Mouse (Mus musculus) G1E (cell line): ENCODE measurements around the gene Teddm3. TPM values are rescaled to one million over a fixed set of nuclear protein-coding genes. Genes with fewer than 3 reads are reported as not detected.
"Not testable (repeated sequence)": the region's sequence is repeated elsewhere in the genome, so short reads cannot be mapped to it uniquely, and the experiment has no call there.

Source experiments
- ATAC-seq: 2 replicates; pipeline ENCODE4 v1.8.0; 2016; ENCODE audit warnings: mild to moderate bottlenecking; ENCODE audit not compliant: insufficient number of reproducible peaks, poor library complexity, low FRiP score, severe bottlenecking; ENCODE audit errors: extremely low read depth
- DNase-seq: peaks from one replicate; pipeline ENCODE4 v3.0.0; 2012; ENCODE audit warnings: low spot score
- H3K27me3 ChIP-seq: 2 replicates; pipeline ENCODE4 v1.6.1; 2012; ENCODE audit warnings: mild to moderate bottlenecking, low read length, inconsistent platforms; ENCODE audit not compliant: insufficient read depth
- H3K36me3 ChIP-seq: replicated peaks from 2 replicates; pipeline ENCODE3; 2012; ENCODE audit warnings: mild to moderate bottlenecking, inconsistent platforms
- H3K4me1 ChIP-seq: 2 replicates; pipeline ENCODE4 v1.6.1; 2012; ENCODE audit warnings: low read depth, low read length, inconsistent platforms, mixed read lengths; ENCODE audit not compliant: insufficient read depth
- H3K4me3 ChIP-seq: 2 replicates; pipeline ENCODE4 v1.5.1; 2012; ENCODE audit warnings: low read depth, mild to moderate bottlenecking, inconsistent platforms, low read length, moderate library complexity, mixed read lengths
- H3K9me3 ChIP-seq: replicated peaks from 2 replicates; pipeline ENCODE4 v1.6.1; 2012; ENCODE audit warnings: inconsistent platforms
- CTCF ChIP-seq: IDR thresholded peaks from 2 replicates; pipeline ENCODE4 v1.5.1; 2012; ENCODE audit warnings: low read depth, low read length, inconsistent platforms, mixed read lengths
- GATA1 ChIP-seq: IDR thresholded peaks from 2 replicates; pipeline ENCODE4 v1.6.1; 2012; ENCODE audit warnings: borderline replicate concordance, low read length, inconsistent platforms, mixed read lengths
- GATA2 ChIP-seq: IDR thresholded peaks from 2 replicates; pipeline ENCODE4 v1.6.1; 2012; ENCODE audit warnings: low read depth, low read length, inconsistent platforms, borderline replicate concordance
- POLR2AphosphoS5 ChIP-seq: IDR thresholded peaks from 2 replicates; pipeline ENCODE4 v1.6.1; 2012; ENCODE audit warnings: low read depth, low read length, inconsistent platforms; ENCODE audit not compliant: insufficient replicate concordance
- TAL1 ChIP-seq: conservative IDR thresholded peaks from 2 replicates; pipeline ENCODE4 v1.6.1; 2012; ENCODE audit warnings: low read depth, low read length, inconsistent platforms, mixed read lengths
- polyA plus RNA-seq: library from polyadenylated mRNA; stranded (reverse); fragments of >175 nt; gene quantifications from 2 replicates; pipeline ENCODE4 v1.2.3, GENCODE M21; 2012
- total RNA-seq, 2 experiments: library from RNA; stranded (forward) in 1 of 2; stranded (reverse) in 1 of 2; fragments of 200-1000 nt in 1 of 2; fragments of >200 nt in 1 of 2; fragmentation: Nextera tagmentation in 1 of 2; gene quantifications; 2 replicates each; pipeline ENCODE4 v1.2.3; 2014 to 2017

Gene Teddm3
- total and polyA plus RNA-seq, 3 experiments: 0.16 TPM; not detected in 2

DNA sequence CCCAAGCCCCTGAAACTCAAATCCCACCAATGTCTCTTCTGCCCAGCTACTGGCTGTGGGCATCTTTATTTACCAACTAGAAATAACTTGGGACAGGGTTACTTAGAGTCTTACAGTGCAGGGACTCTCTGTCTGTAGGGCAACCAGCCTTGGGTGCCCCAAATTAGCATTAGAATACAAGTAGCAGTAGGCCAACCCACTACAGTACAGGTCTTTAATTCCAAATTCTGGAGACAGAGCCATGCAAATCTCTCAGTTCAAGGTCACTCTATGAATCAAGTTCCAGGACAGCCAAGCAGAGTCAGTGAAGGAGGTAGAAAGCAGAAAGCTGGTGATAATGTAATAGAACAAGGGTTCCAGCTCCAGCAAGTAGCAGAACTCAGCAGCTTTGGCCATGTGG is 30.9 kb upstream of the Teddm3 start:
- Histone ChIP-seq H3K4me3 (no peak overlapping the region), H3K36me3 (no peaks in the 10 kb centered on the region), H3K4me1 (no peaks in the 10 kb centered on the region), H3K27me3 (no peaks in the 10 kb centered on the region), H3K9me3 (no peaks in the 10 kb centered on the region)
- no peak for ATAC-seq
- no peak for DNase-seq
- TF ChIP-seq POLR2AphosphoS5: no peak
- TF ChIP-seq GATA1: no peak
- no peak for TF ChIP-seq CTCF
- no peak for TF ChIP-seq TAL1
- no peak for TF ChIP-seq GATA2

DNA sequence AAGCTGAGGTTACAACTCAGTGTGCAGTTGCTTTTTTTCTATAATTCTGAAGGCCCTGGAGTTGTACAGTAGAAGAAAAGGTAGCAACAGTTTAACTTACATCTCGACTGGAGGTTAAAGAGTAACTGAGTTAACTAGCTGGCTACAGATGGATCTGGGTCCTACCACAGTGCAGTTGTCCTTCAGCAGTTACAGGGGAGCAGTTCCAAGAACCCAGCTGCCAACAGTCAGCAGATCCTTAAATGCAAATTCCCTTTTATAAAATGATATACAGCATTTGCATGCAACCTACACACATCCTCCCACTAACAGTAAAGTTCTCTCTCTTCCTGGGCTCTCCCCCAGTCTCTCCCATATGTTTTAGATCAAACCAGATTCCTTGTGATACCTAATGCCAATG is 28.3 kb upstream of the Teddm3 start:
- ATAC-seq (no peak), DNase-seq (no peak)
- H3K4me3 ChIP-seq: no peak overlapping the region

GRCm38 (mm10) chr16:21175236-21175635 is 21.4 kb upstream of the Teddm3 start:
- Histone ChIP-seq H3K36me3 (no peaks in the 10 kb centered on the region), H3K4me3 (no peak overlapping the region), H3K27me3 (no peaks in the 10 kb centered on the region), H3K4me1 (no peaks in the 10 kb centered on the region), H3K9me3 (peaks cover 3% of the 10 kb centered on the region; the same call in 1 of the 2 replicates)
- ATAC-seq: no peak
- TF ChIP-seq CTCF (no peak), POLR2AphosphoS5 (no peak), TAL1 (no peak), GATA2 (no peak), GATA1 (no peak)
- DNase-seq: no peak

More for the DNA sequence above, 28.3 kb upstream of the Teddm3 start:
- Histone ChIP-seq H3K4me1 (no peaks in the 10 kb centered on the region), H3K27me3 (no peaks in the 10 kb centered on the region), H3K9me3 (no peaks in the 10 kb centered on the region), H3K36me3 (no peaks in the 10 kb centered on the region)
- TF ChIP-seq POLR2AphosphoS5: no peak
- no peak for TF ChIP-seq CTCF
- TF ChIP-seq GATA2: no peak
- no peak for TF ChIP-seq TAL1
- TF ChIP-seq GATA1: no peak

- no peak for ATAC-seq
- no peaks in the 10 kb centered on the region for H3K27me3 ChIP-seq
- no peak for TF ChIP-seq CTCF
- TF ChIP-seq POLR2AphosphoS5: no peak
- TF ChIP-seq GATA1: no peak
- no peak for TF ChIP-seq GATA2
- TF ChIP-seq TAL1: no peak
- H3K4me1 ChIP-seq: no peaks in the 10 kb centered on the region
- peaks cover 3% of the 10 kb centered on the region; the same call in 1 of the 2 replicates for H3K9me3 ChIP-seq
- no peak for DNase-seq
- no peak overlapping the region for H3K4me3 ChIP-seq
- H3K36me3 ChIP-seq: no peaks in the 10 kb centered on the region
These were observed 14.9 kb upstream of the Teddm3 start for GRCm38 (mm10) chr16:21168730-21169129.

DNA sequence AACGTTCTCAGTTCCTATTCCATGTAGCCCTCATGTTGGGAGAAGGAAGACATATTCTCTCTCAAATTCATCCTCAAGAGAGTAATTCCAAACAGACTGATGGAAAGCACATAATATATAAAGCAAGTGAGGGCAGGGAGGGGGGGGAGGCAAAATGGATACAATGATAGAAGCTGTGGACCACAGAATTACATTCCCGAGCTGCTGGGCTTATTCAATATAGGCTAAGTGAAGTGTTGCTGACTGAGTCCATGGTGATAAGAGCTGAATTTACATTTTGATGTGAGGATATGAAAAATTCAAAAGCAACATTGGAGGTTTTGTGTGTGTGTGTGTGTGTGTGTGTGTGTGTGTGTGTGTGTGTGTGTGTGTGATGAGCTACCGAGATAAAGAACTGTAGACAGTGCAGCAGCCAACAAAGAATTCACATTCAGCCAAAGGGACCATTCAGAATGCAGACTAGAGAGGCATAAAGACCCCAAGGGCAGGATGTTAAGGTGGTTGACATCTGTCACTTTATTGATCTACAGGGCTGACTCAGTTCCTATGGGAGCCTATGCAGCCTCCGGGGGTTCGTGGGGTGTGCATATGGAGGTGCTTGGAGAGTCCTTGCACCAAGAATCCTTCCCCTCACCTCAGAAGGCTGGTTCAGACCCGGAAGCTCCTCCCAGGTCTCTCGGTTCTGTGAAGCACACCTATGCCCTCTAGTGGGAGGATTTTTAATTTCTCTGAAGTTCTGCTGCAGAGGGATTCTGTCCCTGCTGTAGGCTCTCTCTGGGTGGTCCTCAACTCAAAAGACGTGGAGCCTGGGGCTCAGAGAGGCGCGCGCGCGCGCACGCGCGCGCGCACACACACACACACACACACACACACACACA is 11.8 kb upstream of the Teddm3 start:
- not testable (repeated sequence) for ATAC-seq, DNase-seq, H3K4me3 ChIP-seq, H3K9me3 ChIP-seq, H3K27me3 ChIP-seq, H3K4me1 ChIP-seq, H3K36me3 ChIP-seq

GRCm38 (mm10) chr16:21163423-21163822 is 9.6 kb upstream of the Teddm3 start:
- not testable (repeated sequence) for ATAC-seq, H3K4me3 ChIP-seq, H3K4me1 ChIP-seq, H3K36me3 ChIP-seq, H3K27me3 ChIP-seq, H3K9me3 ChIP-seq, DNase-seq

- H3K36me3 ChIP-seq, DNase-seq, ATAC-seq, H3K4me3 ChIP-seq, H3K9me3 ChIP-seq, H3K27me3 ChIP-seq, H3K4me1 ChIP-seq: not testable (repeated sequence)
These were observed 5.4 kb upstream of the Teddm3 start for GRCm38 (mm10) chr16:21159226-21159625.

- H3K36me3 ChIP-seq, ATAC-seq, DNase-seq, H3K4me1 ChIP-seq, H3K4me3 ChIP-seq, H3K27me3 ChIP-seq, H3K9me3 ChIP-seq: not testable (repeated sequence)
These were observed 2.5 kb upstream of the Teddm3 start for GRCm38 (mm10) chr16:21156261-21156660.
